Mouse (Mus musculus) intestine, embryonic 14.5 days (tissue): ENCODE data around the gene Mms22l. TPM values are rescaled to one million over a fixed set of nuclear protein-coding genes. Genes with fewer than 3 reads are reported as not detected.
"Not testable (repeated sequence)": the region's sequence is repeated elsewhere in the genome, so short reads cannot be mapped to it uniquely, and the experiment has no call there.

Source experiments
- ATAC-seq: fragments of 200-750 bp; cut with Nextera tagmentation; replicated peaks from 2 replicates; pipeline ENCODE4 v1.8.0; 2017; ENCODE audit warnings: low read depth, moderate number of reproducible peaks, moderate TSS enrichment, moderate library complexity; ENCODE audit not compliant: low FRiP score, low TSS enrichment
- DNase-seq: peaks from one replicate; pipeline ENCODE4 v3.0.0-alpha.2; 2018; ENCODE audit warnings: low spot score
- H3K27ac ChIP-seq: fragments of 300-500 bp; sonication (generic); 2 replicates; pipeline ENCODE4 v1.5.1; 2014; ENCODE audit warnings: low read depth, mild to moderate bottlenecking, control low read depth
- H3K27me3 ChIP-seq: fragments of 300-500 bp; sonication (generic); replicated peaks from 2 replicates; pipeline ENCODE4 v1.6.1; 2014; ENCODE audit warnings: low read length, control low read depth; ENCODE audit not compliant: control insufficient read depth, insufficient read depth
- H3K36me3 ChIP-seq: fragments of 300-500 bp; sonication (generic); 2 replicates; pipeline ENCODE4 v1.6.1; 2014; ENCODE audit warnings: low read length, control low read depth; ENCODE audit not compliant: control insufficient read depth, insufficient read depth
- H3K4me1 ChIP-seq: fragments of 300-500 bp; sonication (generic); replicated peaks from 2 replicates; pipeline ENCODE4 v1.6.1; 2014; ENCODE audit warnings: low read length, control low read depth, mixed read lengths; ENCODE audit not compliant: control insufficient read depth, insufficient read depth
- H3K4me2 ChIP-seq: fragments of 300-500 bp; sonication (generic); 2 replicates; pipeline ENCODE4 v1.6.1; 2014; ENCODE audit warnings: low read length
- H3K4me3 ChIP-seq: fragments of 300-500 bp; sonication (generic); 2 replicates; pipeline ENCODE4 v1.5.1; 2014; ENCODE audit warnings: low read depth, low read length, control low read depth, mixed read lengths
- H3K9ac ChIP-seq: fragments of 300-500 bp; sonication (generic); 2 replicates; pipeline ENCODE4 v1.6.1; 2014; ENCODE audit warnings: mild to moderate bottlenecking, low read length
- H3K9me3 ChIP-seq: fragments of 300-500 bp; sonication (generic); 2 replicates; pipeline ENCODE4 v1.6.1; 2016; ENCODE audit warnings: low read length, control low read depth; ENCODE audit not compliant: control insufficient read depth
- WGBS: fragments of 180-500 bp; shearing (Covaris S2); extraction: QIAGEN DNeasy Blood & Tissue Kit; methylation state at CpG from one replicate; pipeline ENCODE4 v1.1.7; 2014; 5-methylcytosine and 5-hydroxymethylcytosine counted together
- polyA plus RNA-seq: library from polyadenylated mRNA; unstranded; fragments of >200 nt; fragmentation: Nextera tagmentation; extraction: Ambion mirVana; gene quantifications from 2 replicates; pipeline ENCODE4 v1.2.1, GENCODE M21; 2014

The Mms22l gene
- 30.7 and 31.5 TPM in 2 replicates for polyA plus RNA-seq

- peak within 1 kb of the TSS; percentile 86 for H3K4me3 ChIP-seq
- under 1% methylated on average over 79 of the region's 83 CpGs for WGBS
- peak within 1 kb of the TSS; percentile 76 for H3K4me2 ChIP-seq
- H3K9ac ChIP-seq: peak within 1 kb of the TSS; percentile 96
- no peaks in the 10 kb centered on the region for H3K9me3 ChIP-seq
- H3K36me3 ChIP-seq: no peaks in the 10 kb centered on the region; the same call in 1 of the 2 replicates
- H3K27ac ChIP-seq: peak within 1 kb of the TSS; percentile 97
- DNase-seq (peak; percentile 97), ATAC-seq (peak; percentile 99)
- no peaks in the 10 kb centered on the region for H3K27me3 ChIP-seq
- peaks cover 6% of the 10 kb centered on the region; the same call in 1 of the 2 replicates for H3K4me1 ChIP-seq
These were observed at the start of gene Mms22l for GRCm38 (mm10) chr4:24496116-24496952. Gene Mms22l, plus strand, starts transcription at chr4:24496451.

GRCm38 (mm10) chr4:24484046-24484445, 12.2 kb upstream of the Mms22l start:
- not testable (repeated sequence) for H3K27me3 ChIP-seq, H3K4me1 ChIP-seq, H3K4me2 ChIP-seq, H3K9me3 ChIP-seq, DNase-seq, H3K9ac ChIP-seq, H3K4me3 ChIP-seq, H3K27ac ChIP-seq, H3K36me3 ChIP-seq, ATAC-seq
- 91% methylated on average over 4 of the region's 4 CpGs for WGBS

- no peak for DNase-seq
- no peaks in the 10 kb centered on the region for H3K27me3 ChIP-seq
- peak overlapping the region; percentile 96 for H3K9ac ChIP-seq
- ATAC-seq: no peak
- H3K9me3 ChIP-seq: no peaks in the 10 kb centered on the region
- peak overlapping the region; percentile 76 for H3K4me2 ChIP-seq
- H3K4me1 ChIP-seq: peaks cover 6% of the 10 kb centered on the region; the same call in 1 of the 2 replicates
- peak overlapping the region; percentile 86 for H3K4me3 ChIP-seq
- H3K36me3 ChIP-seq: no peaks in the 10 kb centered on the region; the same call in 1 of the 2 replicates
- WGBS: 1% methylated on average over 7 of the region's 7 CpGs
- no peak overlapping the region for H3K27ac ChIP-seq
These were observed 685 bp downstream of the Mms22l start for GRCm38 (mm10) chr4:24496953-24497319.

- Histone ChIP-seq H3K27me3 (no peaks in the 10 kb centered on the region), H3K9ac (no peak overlapping the region), H3K4me1 (no peaks in the 10 kb centered on the region), H3K9me3 (no peaks in the 10 kb centered on the region), H3K27ac (no peak overlapping the region), H3K4me2 (no peak overlapping the region), H3K4me3 (no peak overlapping the region), H3K36me3 (peaks cover 54% of the 10 kb centered on the region)
- ATAC-seq (no peak), DNase-seq (no peak)
- 91% methylated on average over 3 of the region's 3 CpGs for WGBS
These were observed 12.9 kb downstream of the Mms22l start for GRCm38 (mm10) chr4:24509195-24509594.

GRCm38 (mm10) chr4:24536989-24537388, 40.7 kb downstream of the Mms22l start:
- Histone ChIP-seq H3K4me1 (no peaks in the 10 kb centered on the region), H3K27ac (no peak overlapping the region), H3K9ac (no peak overlapping the region), H3K36me3 (peaks cover 33% of the 10 kb centered on the region), H3K4me2 (no peak overlapping the region), H3K4me3 (no peak overlapping the region), H3K27me3 (no peaks in the 10 kb centered on the region), H3K9me3 (no peaks in the 10 kb centered on the region)
- no peak for DNase-seq
- ATAC-seq: no peak
- 81% methylated on average over 4 of the region's 4 CpGs for whole genome bisulfite sequencing

- Histone ChIP-seq H3K9ac (no peak overlapping the region), H3K36me3 (0 out of 2 replicates have a peak, but pooled peaks cover 5% of the 10 kb centered on the region), H3K9me3 (no peaks in the 10 kb centered on the region), H3K4me1 (no peaks in the 10 kb centered on the region), H3K27me3 (no peaks in the 10 kb centered on the region), H3K27ac (no peak overlapping the region), H3K4me2 (no peak overlapping the region), H3K4me3 (no peak overlapping the region)
- ATAC-seq (no peak), DNase-seq (no peak)
- WGBS: 70% methylated on average over 3 of the region's 3 CpGs
These were observed 47.2 kb downstream of the Mms22l start for GRCm38 (mm10) chr4:24543421-24543820.

GRCm38 (mm10) chr4:24544677-24545151, 48.5 kb downstream of the Mms22l start:
- no peak for DNase-seq
- H3K27ac ChIP-seq: no peak overlapping the region
- H3K9me3 ChIP-seq: no peaks in the 10 kb centered on the region
- no peaks in the 10 kb centered on the region for H3K36me3 ChIP-seq
- no peaks in the 10 kb centered on the region for H3K4me1 ChIP-seq
- no peak overlapping the region for H3K9ac ChIP-seq
- H3K4me3 ChIP-seq: no peak overlapping the region
- H3K27me3 ChIP-seq: no peaks in the 10 kb centered on the region
- WGBS: 55% methylated on average over 5 of the region's 5 CpGs
- no peak overlapping the region for H3K4me2 ChIP-seq
- no peak for ATAC-seq

GRCm38 (mm10) chr4:24556116-24556820, 60.0 kb downstream of the Mms22l start:
- Histone ChIP-seq H3K4me2 (no peak overlapping the region), H3K9ac (no peak overlapping the region), H3K36me3 (no peaks in the 10 kb centered on the region), H3K4me3 (no peak overlapping the region), H3K9me3 (no peaks in the 10 kb centered on the region), H3K27ac (no peak overlapping the region), H3K27me3 (no peaks in the 10 kb centered on the region), H3K4me1 (0 out of 2 replicates have a peak, but pooled peaks cover 3% of the 10 kb centered on the region)
- ATAC-seq (no peak), DNase-seq (peak; percentile 54)
- 26% methylated on average over 6 of the region's 6 CpGs for WGBS
